Mouse (Mus musculus) limb, embryonic 10.5 days (tissue): Measurements from ENCODE around the gene Atf6. TPM values are rescaled to one million over a fixed set of nuclear protein-coding genes. Genes with fewer than 3 reads are reported as not detected.
A peak's percentile ranks its signal among the peaks of the same experiment; 100 is the strongest.

ENCODE experiments used
- DNase-seq: peaks from one replicate; pipeline ENCODE4 v3.0.0-alpha.2; 2017; ENCODE audit warnings: low spot score
- H3K27ac ChIP-seq: fragments of 300-500 bp; sonication (generic); 2 replicates; pipeline ENCODE4 v1.5.1; 2016; ENCODE audit warnings: mild to moderate bottlenecking
- H3K27me3 ChIP-seq: fragments of 300-500 bp; sonication (generic); 2 replicates; pipeline ENCODE4 v1.6.1; 2016; ENCODE audit warnings: low read depth, mild to moderate bottlenecking; ENCODE audit not compliant: poor library complexity, severe bottlenecking
- H3K36me3 ChIP-seq: fragments of 300-500 bp; sonication (generic); 2 replicates; pipeline ENCODE4 v1.6.1; 2016; ENCODE audit warnings: mild to moderate bottlenecking, moderate library complexity
- H3K4me1 ChIP-seq: fragments of 300-500 bp; sonication (generic); 2 replicates; pipeline ENCODE4 v1.6.1; 2016
- H3K4me3 ChIP-seq: fragments of 300-500 bp; sonication (generic); 2 replicates; pipeline ENCODE4 v1.5.1; 2016; ENCODE audit warnings: mild to moderate bottlenecking, moderate library complexity
- H3K9me3 ChIP-seq: fragments of 300-500 bp; sonication (generic); replicated peaks from 2 replicates; pipeline ENCODE4 v1.6.1; 2016; ENCODE audit warnings: mild to moderate bottlenecking
- WGBS: fragments of 180-500 bp; shearing (Covaris S2); methylation state at CpG from one replicate; pipeline ENCODE4 v1.1.7; 2016; 5-methylcytosine and 5-hydroxymethylcytosine counted together
- polyA plus RNA-seq: library from polyadenylated mRNA; unstranded; fragments of >200 nt; fragmentation: Nextera tagmentation; extraction: Ambion mirVana; gene quantifications from 2 replicates; pipeline ENCODE4 v1.2.1, GENCODE M21; 2016

The Atf6 gene
- polyA plus RNA-seq, 1 experiment from 2014 or later: 8.0 TPM

- H3K9me3 ChIP-seq: no peaks in the 10 kb centered on the region
- WGBS: 87% methylated on average over 5 of the region's 5 CpGs
- H3K4me3 ChIP-seq: no peak overlapping the region
- no peak overlapping the region for H3K27ac ChIP-seq
- DNase-seq: no peak
- H3K4me1 ChIP-seq: no peaks in the 10 kb centered on the region
- no peaks in the 10 kb centered on the region for H3K36me3 ChIP-seq
- H3K27me3 ChIP-seq: peaks cover under 1% of the 10 kb centered on the region; the same call in 1 of the 2 replicates
These were observed 29.2 kb upstream of the Atf6 start for GRCm38 (mm10) chr1:170896651-170897281.

DNA sequence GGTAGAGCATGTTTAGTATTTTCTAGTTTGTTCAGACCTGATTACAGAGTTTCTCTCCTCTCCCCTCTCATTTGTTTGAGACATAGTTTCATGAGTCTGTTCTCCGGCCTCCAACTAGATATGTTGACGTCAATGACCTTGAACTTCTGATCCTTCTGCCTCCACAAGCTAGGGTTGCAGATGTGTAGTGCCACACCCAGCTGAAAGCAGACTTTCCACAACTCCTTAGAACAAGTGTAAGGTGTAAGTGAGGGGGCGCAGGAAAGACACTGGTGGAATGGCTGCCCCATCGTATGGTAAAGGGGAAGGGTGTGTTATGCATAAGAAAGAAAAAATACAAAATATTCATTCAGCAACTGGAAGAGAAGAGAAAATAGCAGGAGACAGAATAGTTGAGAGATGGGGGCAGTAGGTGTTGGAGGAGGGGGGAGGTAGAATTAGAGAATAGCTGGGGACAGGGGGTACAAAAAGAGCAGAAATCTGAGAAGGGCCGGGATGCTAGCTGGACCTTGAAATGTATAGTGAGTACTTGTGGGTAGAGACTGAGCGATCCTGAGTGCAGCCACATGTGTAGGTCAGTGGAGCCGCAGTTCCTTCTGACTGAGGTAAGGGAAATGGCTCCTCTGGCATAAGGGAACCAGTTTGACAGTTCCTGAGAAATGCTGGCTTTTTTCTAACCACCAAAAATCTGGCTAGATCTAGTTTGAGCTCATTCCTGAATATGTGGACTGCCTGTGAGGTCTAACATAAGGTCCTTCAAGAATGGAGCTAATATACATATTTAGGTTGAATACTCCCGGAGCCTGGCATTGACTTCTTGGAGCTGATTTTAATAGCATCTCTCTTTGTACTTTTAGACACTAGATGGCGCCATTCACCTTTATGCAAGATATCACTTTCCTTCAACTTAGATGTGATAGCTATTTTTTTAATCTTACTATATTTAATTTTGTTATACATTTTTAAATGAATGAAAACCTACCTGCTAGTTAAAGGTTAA, 27.3 kb upstream of the Atf6 start:
- 69% methylated on average over 9 of the region's 9 CpGs for WGBS
- Histone ChIP-seq H3K9me3 (no peaks in the 10 kb centered on the region), H3K4me1 (no peaks in the 10 kb centered on the region), H3K4me3 (no peak overlapping the region), H3K27me3 (no peaks in the 10 kb centered on the region), H3K36me3 (no peaks in the 10 kb centered on the region), H3K27ac (no peak overlapping the region)
- no peak for DNase-seq

DNA sequence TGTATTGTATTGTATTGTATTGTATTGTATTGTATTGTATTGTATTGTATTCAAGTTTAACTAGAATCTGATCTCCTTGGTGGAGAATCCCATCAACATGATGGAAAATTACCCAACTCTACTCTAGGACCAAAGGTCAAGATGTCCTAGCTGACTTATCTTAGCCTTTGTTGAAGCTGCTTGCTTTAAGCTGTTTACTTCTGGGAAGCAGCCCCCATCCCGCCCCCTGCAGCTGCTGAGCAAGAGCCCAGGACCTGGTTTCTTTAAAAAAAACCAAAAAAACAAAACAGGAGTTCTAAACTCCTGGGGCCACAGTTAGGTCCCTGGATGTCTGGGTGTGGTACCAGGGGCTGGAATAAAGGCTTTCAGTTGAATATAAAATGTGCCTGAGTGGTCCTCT, 24.7 kb upstream of the Atf6 start:
- 68% methylated on average over 1 of the region's 1 CpGs for WGBS
- Histone ChIP-seq H3K4me1 (peaks cover 4% of the 10 kb centered on the region), H3K27me3 (no peaks in the 10 kb centered on the region)

GRCm38 (mm10) chr1:170891646-170892045, 24.1 kb upstream of the Atf6 start:
- Histone ChIP-seq H3K4me3 (no peak overlapping the region), H3K27me3 (no peaks in the 10 kb centered on the region), H3K36me3 (no peaks in the 10 kb centered on the region), H3K4me1 (peaks cover 9% of the 10 kb centered on the region), H3K27ac (no peak overlapping the region), H3K9me3 (no peaks in the 10 kb centered on the region)
- WGBS: 72% methylated on average over 2 of the region's 2 CpGs
- DNase-seq: no peak

More for the DNA sequence above, 24.7 kb upstream of the Atf6 start:
- Histone ChIP-seq H3K36me3 (no peaks in the 10 kb centered on the region), H3K4me3 (no peak overlapping the region), H3K27ac (no peak overlapping the region), H3K9me3 (no peaks in the 10 kb centered on the region)
- no peak for DNase-seq

DNA sequence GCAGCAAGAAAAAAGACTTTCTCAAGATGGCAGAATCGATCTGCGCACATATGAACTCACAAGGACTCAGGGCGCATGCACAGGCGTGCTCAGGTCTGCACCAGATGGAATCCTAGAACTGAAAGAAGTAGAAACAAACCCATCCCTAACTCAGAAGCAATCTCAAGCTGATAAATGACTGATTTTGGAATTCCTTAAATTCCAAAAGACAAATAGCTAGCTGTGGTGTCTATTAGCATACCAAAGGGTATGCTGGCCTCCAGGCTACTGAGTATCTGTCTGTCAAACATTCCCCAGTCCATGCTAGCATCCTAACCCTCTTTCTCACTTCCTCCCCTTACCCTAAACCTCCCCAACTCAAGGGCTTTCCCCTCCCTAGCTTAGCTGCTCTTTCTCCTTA, 21.7 kb upstream of the Atf6 start:
- DNase-seq: no peak
- H3K27me3 ChIP-seq: no peaks in the 10 kb centered on the region
- 73% methylated on average over 4 of the region's 4 CpGs for WGBS
- no peak overlapping the region for H3K27ac ChIP-seq
- no peaks in the 10 kb centered on the region for H3K9me3 ChIP-seq
- no peak overlapping the region for H3K4me3 ChIP-seq
- peaks cover 25% of the 10 kb centered on the region for H3K4me1 ChIP-seq
- no peaks in the 10 kb centered on the region for H3K36me3 ChIP-seq

GRCm38 (mm10) chr1:170886044-170886458, 18.5 kb upstream of the Atf6 start:
- Histone ChIP-seq H3K9me3 (no peaks in the 10 kb centered on the region), H3K27ac (no peak overlapping the region), H3K4me1 (peaks cover 30% of the 10 kb centered on the region), H3K4me3 (peak overlapping the region; percentile 98; the same call in 1 of the 2 replicates), H3K36me3 (peaks cover 11% of the 10 kb centered on the region), H3K27me3 (no peaks in the 10 kb centered on the region)
- 32% methylated on average over 6 of the region's 6 CpGs for WGBS
- DNase-seq: no peak

DNA sequence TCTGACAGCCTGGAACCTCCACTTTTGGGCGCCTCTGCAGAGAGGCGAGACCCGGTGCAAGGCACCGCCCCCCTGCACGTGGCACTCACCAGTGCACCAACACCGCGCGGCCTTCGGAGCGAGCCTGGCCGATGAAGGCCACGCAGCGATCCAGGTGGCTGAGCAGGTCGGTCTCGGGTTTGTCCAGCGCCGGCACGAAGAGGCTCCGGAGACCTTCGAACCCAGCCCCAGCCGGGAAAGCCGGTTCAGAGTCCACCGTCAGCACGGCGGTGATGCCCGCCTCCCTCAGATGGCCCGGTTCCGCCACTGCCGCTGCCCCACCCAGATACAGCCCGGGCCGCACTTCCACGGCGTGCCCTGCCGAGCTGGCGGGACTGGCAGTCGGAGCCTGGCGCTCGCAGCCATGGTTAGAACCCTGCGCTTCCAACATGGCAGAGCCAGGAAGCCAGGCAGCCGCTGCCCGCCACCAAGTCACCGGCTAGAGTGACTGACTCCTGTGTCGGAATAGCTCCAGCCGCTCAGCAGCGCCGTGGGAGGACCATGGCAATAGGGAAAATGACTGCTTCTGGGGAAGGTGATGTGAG, 17.5 kb upstream of the Atf6 start, which contains the start of the genes Gm26620 and Dusp12:
Gene Gm26620, plus strand, starts transcription at position 88 of the 584 bp plus-strand sequence.
Gene Dusp12, minus strand, starts transcription at position 563 of the 584 bp plus-strand sequence.
- H3K4me3 ChIP-seq: peak within 1 kb of the TSS; percentile 98
- H3K27ac ChIP-seq: peak within 1 kb of the TSS; percentile 92
- WGBS: under 1% methylated on average over 46 of the region's 46 CpGs
- peak; percentile 87 for DNase-seq
- H3K4me1 ChIP-seq: peaks cover 30% of the 10 kb centered on the region
- no peaks in the 10 kb centered on the region for H3K9me3 ChIP-seq
- no peaks in the 10 kb centered on the region for H3K27me3 ChIP-seq
- peaks cover 21% of the 10 kb centered on the region for H3K36me3 ChIP-seq

GRCm38 (mm10) chr1:170884390-170884789, 16.8 kb upstream of the Atf6 start:
- H3K27ac ChIP-seq: peak overlapping the region; percentile 92; the same call in 1 of the 2 replicates
- no peaks in the 10 kb centered on the region for H3K27me3 ChIP-seq
- H3K4me1 ChIP-seq: peaks cover 30% of the 10 kb centered on the region
- peak overlapping the region; percentile 98 for H3K4me3 ChIP-seq
- H3K9me3 ChIP-seq: no peaks in the 10 kb centered on the region
- 33% methylated on average over 8 of the region's 8 CpGs for WGBS
- DNase-seq: no peak
- H3K36me3 ChIP-seq: peaks cover 28% of the 10 kb centered on the region

- DNase-seq: no peak
- no peaks in the 10 kb centered on the region for H3K27me3 ChIP-seq
- no peak overlapping the region for H3K27ac ChIP-seq
- no peaks in the 10 kb centered on the region for H3K9me3 ChIP-seq
- peaks cover 30% of the 10 kb centered on the region for H3K4me1 ChIP-seq
- WGBS: 84% methylated on average over 5 of the region's 5 CpGs
- no peak overlapping the region for H3K4me3 ChIP-seq
- peaks cover 40% of the 10 kb centered on the region for H3K36me3 ChIP-seq
These were observed 15.4 kb upstream of the Atf6 start for GRCm38 (mm10) chr1:170882915-170883485.

DNA sequence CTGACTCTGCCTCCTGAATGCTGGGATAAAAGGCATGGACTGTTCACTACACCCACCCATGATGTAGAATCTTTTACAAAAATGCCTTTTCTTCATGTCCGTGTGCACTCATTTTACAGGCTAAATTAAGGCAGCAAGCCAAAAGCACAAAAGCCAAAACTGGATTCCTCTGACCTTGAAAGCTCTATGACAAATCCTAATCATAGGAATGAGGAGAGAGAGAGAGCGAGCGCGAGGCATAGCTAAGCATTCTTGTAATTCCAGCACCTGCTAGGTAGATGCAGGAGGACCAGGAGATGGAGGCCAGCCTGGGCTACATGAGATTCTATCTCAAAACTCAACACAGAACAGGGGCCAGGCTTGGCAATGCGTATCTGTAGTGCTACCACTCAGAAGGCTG, 9.3 kb upstream of the Atf6 start:
- H3K4me3 ChIP-seq: no peak overlapping the region
- no peak overlapping the region for H3K27ac ChIP-seq
- DNase-seq: no peak
- H3K9me3 ChIP-seq: no peaks in the 10 kb centered on the region
- no peaks in the 10 kb centered on the region for H3K4me1 ChIP-seq
- 98% methylated on average over 5 of the region's 5 CpGs for WGBS
- H3K27me3 ChIP-seq: no peaks in the 10 kb centered on the region
- H3K36me3 ChIP-seq: peaks cover 92% of the 10 kb centered on the region

DNA sequence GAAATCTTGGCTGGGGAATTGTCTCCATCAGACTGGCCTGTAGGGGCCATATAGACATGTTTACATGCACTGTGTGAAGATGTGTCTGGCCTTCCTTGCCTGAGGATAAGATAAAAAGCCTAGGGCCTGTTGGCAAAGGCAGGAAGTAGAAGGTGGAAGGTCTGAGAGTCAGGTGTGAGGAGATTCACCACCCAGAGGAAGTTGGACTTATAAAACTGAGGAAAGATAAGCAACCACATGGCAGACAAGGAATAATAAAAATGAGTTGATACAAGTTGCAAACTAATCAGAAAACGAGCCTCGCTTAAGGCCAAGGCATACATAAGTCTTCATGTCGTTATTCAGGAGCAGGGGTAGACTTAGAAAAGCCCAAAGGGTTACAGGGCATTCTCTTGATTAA, 8.1 kb upstream of the Atf6 start:
- H3K36me3 ChIP-seq: peaks cover 88% of the 10 kb centered on the region
- no peaks in the 10 kb centered on the region for H3K9me3 ChIP-seq
- no peak for DNase-seq
- H3K27me3 ChIP-seq: no peaks in the 10 kb centered on the region
- H3K4me3 ChIP-seq: no peak overlapping the region
- no peaks in the 10 kb centered on the region for H3K4me1 ChIP-seq
- WGBS: 79% methylated on average over 3 of the region's 3 CpGs
- H3K27ac ChIP-seq: no peak overlapping the region

- DNase-seq: no peak
- Histone ChIP-seq H3K4me3 (no peak overlapping the region), H3K27me3 (no peaks in the 10 kb centered on the region), H3K36me3 (peaks cover 55% of the 10 kb centered on the region), H3K9me3 (no peaks in the 10 kb centered on the region), H3K27ac (no peak overlapping the region), H3K4me1 (peaks cover 3% of the 10 kb centered on the region)
- WGBS: 95% methylated on average over 2 of the region's 2 CpGs
These were observed 4.4 kb upstream of the Atf6 start for GRCm38 (mm10) chr1:170871961-170872360.
